Mouse (Mus musculus) layer of hippocampus, adult 2 months (tissue): ENCODE measurements around the gene Eif4g3. TPM values are rescaled to one million over a fixed set of nuclear protein-coding genes. Genes with fewer than 3 reads are reported as not detected.

Experiments used
- DNase-seq, 2 experiments: peaks; one replicate each; pipeline ENCODE4 v3.0.0; 2022; ENCODE audit warnings: low spot score in 2 of 2
- H3K27ac ChIP-seq: fragments of 200-600 bp; 2 replicates; pipeline ENCODE4 v1.8.1; 2022
- H3K4me3 ChIP-seq: fragments of 200-600 bp; 2 replicates; pipeline ENCODE4 v1.8.1; 2022; ENCODE audit warnings: mild to moderate bottlenecking
- CTCF ChIP-seq: fragments of 200-600 bp; conservative IDR thresholded peaks from 2 replicates; pipeline ENCODE4 v1.8.1; 2022; ENCODE audit warnings: antibody characterized with exemption, mild to moderate bottlenecking, moderate library complexity
- total RNA-seq, 2 experiments: library from RNA; stranded (reverse); gene quantifications; 2 replicates each; pipeline ENCODE4 v1.2.3; 2021

The Eif4g3 gene
- total RNA-seq, 2 experiments from 2014 or later, result 158 TPM

- peak; percentile 75 for TF ChIP-seq CTCF
- H3K27ac ChIP-seq, result peak overlapping the region; percentile 12; the same call in 1 of the 2 replicates
- DNase-seq, result peak in 1 of 2 experiments; percentile 36
Measured at GRCm38 (mm10) chr4:138119740-138120139, 126.9 kb downstream of the Eif4g3 start.

GRCm38 (mm10) chr4:138124046-138124445 is 131.2 kb downstream of the Eif4g3 start:
- DNase-seq, result no peak
- TF ChIP-seq CTCF, result no peak

More at GRCm38 (mm10) chr4:138119740-138120139, 126.9 kb downstream of the Eif4g3 start:
- H3K4me3 ChIP-seq, result no peak overlapping the region

GRCm38 (mm10) chr4:138127371-138127770 is 134.5 kb downstream of the Eif4g3 start:
- Histone ChIP-seq H3K27ac (no peak overlapping the region), H3K4me3 (no peak overlapping the region)
- no peak for TF ChIP-seq CTCF
- DNase-seq, result no peak

More at GRCm38 (mm10) chr4:138124046-138124445, 131.2 kb downstream of the Eif4g3 start:
- H3K4me3 ChIP-seq, result no peak overlapping the region
- H3K27ac ChIP-seq, result no peak overlapping the region

- Histone ChIP-seq H3K4me3 (no peak overlapping the region), H3K27ac (no peak overlapping the region)
- DNase-seq, result no peak
- TF ChIP-seq CTCF, result no peak
Measured at GRCm38 (mm10) chr4:138127781-138128180, 135.0 kb downstream of the Eif4g3 start.

- DNase-seq, result no peak
- peak; percentile 67 for TF ChIP-seq CTCF
- 0 out of 2 replicates have a peak overlapping the region, but pooled peaks have one; percentile 39 for H3K27ac ChIP-seq
- no peak overlapping the region for H3K4me3 ChIP-seq
Measured at GRCm38 (mm10) chr4:138130149-138130548, 137.3 kb downstream of the Eif4g3 start.

- Histone ChIP-seq H3K4me3 (no peak overlapping the region), H3K27ac (peak overlapping the region; percentile 72)
- peak; percentile 44 to 54 for DNase-seq
- TF ChIP-seq CTCF, result no peak
Measured at GRCm38 (mm10) chr4:138131226-138131625, 138.4 kb downstream of the Eif4g3 start.

- DNase-seq, result no peak
- Histone ChIP-seq H3K4me3 (no peak overlapping the region), H3K27ac (peak overlapping the region; percentile 72)
- TF ChIP-seq CTCF, result no peak
Measured at GRCm38 (mm10) chr4:138131716-138132115, 138.9 kb downstream of the Eif4g3 start.

- no peak for TF ChIP-seq CTCF
- Histone ChIP-seq H3K4me3 (no peak overlapping the region), H3K27ac (no peak overlapping the region)
- DNase-seq, result no peak
Measured at GRCm38 (mm10) chr4:138133360-138133759, 140.5 kb downstream of the Eif4g3 start.

- H3K4me3 ChIP-seq, result no peak overlapping the region
- no peak for DNase-seq
- H3K27ac ChIP-seq, result no peak overlapping the region
- no peak for TF ChIP-seq CTCF
Measured at GRCm38 (mm10) chr4:138137336-138137735, 144.5 kb downstream of the Eif4g3 start.

- Histone ChIP-seq H3K4me3 (no peak overlapping the region), H3K27ac (no peak overlapping the region)
- no peak for TF ChIP-seq CTCF
- no peak for DNase-seq
Measured at GRCm38 (mm10) chr4:138137804-138138203, 145.0 kb downstream of the Eif4g3 start.

- no peak overlapping the region for H3K4me3 ChIP-seq
- DNase-seq, result no peak
- H3K27ac ChIP-seq, result no peak overlapping the region
- no peak for TF ChIP-seq CTCF
Measured at GRCm38 (mm10) chr4:138138219-138138618, 145.4 kb downstream of the Eif4g3 start.

- Histone ChIP-seq H3K27ac (no peak overlapping the region), H3K4me3 (no peak overlapping the region)
- TF ChIP-seq CTCF, result no peak
- DNase-seq, result no peak
Measured at GRCm38 (mm10) chr4:138141358-138141757, 148.5 kb downstream of the Eif4g3 start.

- no peak for DNase-seq
- no peak for TF ChIP-seq CTCF
Measured at GRCm38 (mm10) chr4:138147176-138147575, 154.4 kb downstream of the Eif4g3 start.

GRCm38 (mm10) chr4:138149977-138150376 is 157.2 kb downstream of the Eif4g3 start:
- no peak for DNase-seq
- no peak for TF ChIP-seq CTCF
- Histone ChIP-seq H3K27ac (no peak overlapping the region), H3K4me3 (no peak overlapping the region)

More at GRCm38 (mm10) chr4:138147176-138147575, 154.4 kb downstream of the Eif4g3 start:
- H3K27ac ChIP-seq, result no peak overlapping the region
- H3K4me3 ChIP-seq, result no peak overlapping the region

- TF ChIP-seq CTCF, result no peak
- H3K27ac ChIP-seq, result no peak overlapping the region
- H3K4me3 ChIP-seq, result no peak overlapping the region
- DNase-seq, result no peak
Measured at GRCm38 (mm10) chr4:138151226-138151625, 158.4 kb downstream of the Eif4g3 start.
